Mouse (Mus musculus) testis, adult 2 months (tissue): ENCODE results near the gene Kidins220.

Source experiments
- CTCF ChIP-seq: fragments of 200-500 bp; IDR thresholded peaks from 2 replicates; pipeline ENCODE4 v1.5.1; 2012; ENCODE audit warnings: low read depth, mild to moderate bottlenecking, inconsistent platforms, low read length, moderate library complexity; ENCODE audit not compliant: control insufficient read depth, insufficient read depth, insufficient replicate concordance
- POLR2A ChIP-seq: fragments of 200-500 bp; IDR thresholded peaks from 2 replicates; pipeline ENCODE4 v1.6.1; 2012; ENCODE audit warnings: low read depth, mild to moderate bottlenecking, inconsistent platforms, low read length, moderate library complexity; ENCODE audit not compliant: control insufficient read depth

GRCm38 (mm10) chr12:25024862-25025545, 50.3 kb downstream of the Kidins220 start:
- peak; percentile 39; the same call in 1 of the 2 replicates for TF ChIP-seq CTCF
- no peak for TF ChIP-seq POLR2A
